Mouse (Mus musculus): Measurements from ENCODE around the gene Drap1. TPM values are rescaled to one million over a fixed set of nuclear protein-coding genes. Genes with fewer than 3 reads are reported as not detected.

Drap1 gene
- polyA plus RNA-seq, 1 experiment: 138 TPM

- Histone ChIP-seq H3K4me1 (ENCODE audit: control insufficient read depth, insufficient read depth, low read length) (no peaks in the 10 kb centered on the region), H3K9me3 (replicated peaks; ENCODE audit: control insufficient read depth, insufficient read depth, low read length, poor library complexity, severe bottlenecking) (no peaks in the 10 kb centered on the region), H3K36me3 (ENCODE audit: control insufficient read depth, insufficient read depth, low read length, poor library complexity, severe bottlenecking) (no peaks in the 10 kb centered on the region), H3K27me3 (ENCODE audit: control insufficient read depth, insufficient read depth, low read length, poor library complexity, severe bottlenecking) (no peaks in the 10 kb centered on the region), H3K4me3 (ENCODE audit: low read depth, low read length) (no peak overlapping the region), H3K9ac (ENCODE audit: low read depth, poor library complexity, severe bottlenecking) (no peak overlapping the region), H3K27ac (ENCODE audit: insufficient read depth, low read length) (no peak overlapping the region)
- no peak for TF ChIP-seq CTCF (IDR thresholded peaks at IDR 0.05; ENCODE audit: low read depth, low read length)
- no peak for TF ChIP-seq EP300 (IDR thresholded peaks at IDR 0.05; ENCODE audit: insufficient read depth, low read depth, low read length)
- no peak for TF ChIP-seq POLR2A (IDR thresholded peaks at IDR 0.05; ENCODE audit: insufficient read depth, low read length)
Measured at GRCm38 (mm10) chr19:5422267-5422666, 2.5 kb downstream of the Drap1 start.

GRCm38 (mm10) chr19:5421784-5422183, 3.0 kb downstream of the Drap1 start:
- H3K9ac ChIP-seq (ENCODE audit: low read depth, poor library complexity, severe bottlenecking): no peak overlapping the region
- no peaks in the 10 kb centered on the region for H3K9me3 ChIP-seq (replicated peaks; ENCODE audit: control insufficient read depth, insufficient read depth, low read length, poor library complexity, severe bottlenecking)
- no peak overlapping the region for H3K4me3 ChIP-seq (ENCODE audit: low read depth, low read length)
- H3K27me3 ChIP-seq (ENCODE audit: control insufficient read depth, insufficient read depth, low read length, poor library complexity, severe bottlenecking): no peaks in the 10 kb centered on the region
- H3K27ac ChIP-seq (ENCODE audit: insufficient read depth, low read length): no peak overlapping the region
- no peaks in the 10 kb centered on the region for H3K36me3 ChIP-seq (ENCODE audit: control insufficient read depth, insufficient read depth, low read length, poor library complexity, severe bottlenecking)
- TF ChIP-seq EP300 (IDR thresholded peaks at IDR 0.05; ENCODE audit: insufficient read depth, low read depth, low read length) (no peak), POLR2A (IDR thresholded peaks at IDR 0.05; ENCODE audit: insufficient read depth, low read length) (no peak), CTCF (IDR thresholded peaks at IDR 0.05; ENCODE audit: low read depth, low read length) (no peak)
- no peaks in the 10 kb centered on the region for H3K4me1 ChIP-seq (ENCODE audit: control insufficient read depth, insufficient read depth, low read length)

DNA sequence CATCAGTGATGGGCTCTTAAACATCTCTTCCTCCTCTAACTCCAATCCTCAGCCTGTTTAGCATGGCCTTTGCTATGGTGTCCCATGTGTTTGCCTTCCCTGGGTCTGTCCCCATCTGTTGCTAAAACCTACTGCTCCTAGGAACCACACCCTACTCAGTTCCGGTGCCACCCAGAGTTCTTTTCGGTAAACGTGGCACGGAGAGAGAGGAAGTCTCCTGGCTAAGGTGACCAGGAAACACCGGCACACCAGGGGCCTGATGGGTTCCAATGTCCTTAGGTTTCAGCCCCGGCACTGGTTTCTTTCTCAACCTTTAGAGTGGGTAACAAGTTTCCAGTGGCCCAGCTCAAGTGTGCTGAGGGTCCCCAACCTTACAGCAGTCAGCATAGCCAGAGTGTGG, 4.2 kb downstream of the Drap1 start:
- Histone ChIP-seq H3K27me3 (ENCODE audit: control insufficient read depth, insufficient read depth, low read length, poor library complexity, severe bottlenecking) (no peaks in the 10 kb centered on the region), H3K27ac (ENCODE audit: insufficient read depth, low read length) (no peak overlapping the region), H3K9ac (ENCODE audit: low read depth, poor library complexity, severe bottlenecking) (no peak overlapping the region), H3K4me1 (ENCODE audit: control insufficient read depth, insufficient read depth, low read length) (no peaks in the 10 kb centered on the region), H3K4me3 (ENCODE audit: low read depth, low read length) (no peak overlapping the region), H3K36me3 (ENCODE audit: control insufficient read depth, insufficient read depth, low read length, poor library complexity, severe bottlenecking) (no peaks in the 10 kb centered on the region), H3K9me3 (replicated peaks; ENCODE audit: control insufficient read depth, insufficient read depth, low read length, poor library complexity, severe bottlenecking) (no peaks in the 10 kb centered on the region)
- TF ChIP-seq EP300 (IDR thresholded peaks at IDR 0.05; ENCODE audit: insufficient read depth, low read depth, low read length) (no peak), CTCF (IDR thresholded peaks at IDR 0.05; ENCODE audit: low read depth, low read length) (no peak), POLR2A (IDR thresholded peaks at IDR 0.05; ENCODE audit: insufficient read depth, low read length) (no peak)

DNA sequence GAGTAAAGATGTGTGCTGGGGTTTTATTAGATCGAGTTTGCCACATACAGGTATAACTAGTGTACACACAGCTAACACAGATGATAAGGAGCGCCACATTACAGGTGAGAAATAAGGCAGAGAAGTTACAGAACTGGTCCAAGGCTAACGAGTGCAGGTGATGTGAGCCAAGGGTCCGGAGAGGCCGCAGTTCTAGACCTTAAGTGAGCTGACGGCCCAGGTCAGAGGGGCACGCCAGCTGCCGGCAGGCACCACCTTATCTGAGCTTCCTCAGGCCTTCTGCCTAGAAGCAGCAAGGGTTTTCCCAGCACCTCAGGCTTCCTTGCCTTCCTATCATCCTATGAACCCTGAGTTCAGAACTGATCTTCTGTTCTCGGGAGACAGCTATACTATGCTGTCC, 5.1 kb downstream of the Drap1 start:
- H3K27me3 ChIP-seq (ENCODE audit: control insufficient read depth, insufficient read depth, low read length, poor library complexity, severe bottlenecking): no peaks in the 10 kb centered on the region
- H3K27ac ChIP-seq (ENCODE audit: insufficient read depth, low read length): no peak overlapping the region
- TF ChIP-seq POLR2A (IDR thresholded peaks at IDR 0.05; ENCODE audit: insufficient read depth, low read length) (no peak), EP300 (IDR thresholded peaks at IDR 0.05; ENCODE audit: insufficient read depth, low read depth, low read length) (no peak), CTCF (IDR thresholded peaks at IDR 0.05; ENCODE audit: low read depth, low read length) (no peak)
- no peak overlapping the region for H3K4me3 ChIP-seq (ENCODE audit: low read depth, low read length)
- H3K9ac ChIP-seq (ENCODE audit: low read depth, poor library complexity, severe bottlenecking): no peak overlapping the region
- H3K4me1 ChIP-seq (ENCODE audit: control insufficient read depth, insufficient read depth, low read length): no peaks in the 10 kb centered on the region
- H3K36me3 ChIP-seq (ENCODE audit: control insufficient read depth, insufficient read depth, low read length, poor library complexity, severe bottlenecking): no peaks in the 10 kb centered on the region
- no peaks in the 10 kb centered on the region for H3K9me3 ChIP-seq (replicated peaks; ENCODE audit: control insufficient read depth, insufficient read depth, low read length, poor library complexity, severe bottlenecking)

DNA sequence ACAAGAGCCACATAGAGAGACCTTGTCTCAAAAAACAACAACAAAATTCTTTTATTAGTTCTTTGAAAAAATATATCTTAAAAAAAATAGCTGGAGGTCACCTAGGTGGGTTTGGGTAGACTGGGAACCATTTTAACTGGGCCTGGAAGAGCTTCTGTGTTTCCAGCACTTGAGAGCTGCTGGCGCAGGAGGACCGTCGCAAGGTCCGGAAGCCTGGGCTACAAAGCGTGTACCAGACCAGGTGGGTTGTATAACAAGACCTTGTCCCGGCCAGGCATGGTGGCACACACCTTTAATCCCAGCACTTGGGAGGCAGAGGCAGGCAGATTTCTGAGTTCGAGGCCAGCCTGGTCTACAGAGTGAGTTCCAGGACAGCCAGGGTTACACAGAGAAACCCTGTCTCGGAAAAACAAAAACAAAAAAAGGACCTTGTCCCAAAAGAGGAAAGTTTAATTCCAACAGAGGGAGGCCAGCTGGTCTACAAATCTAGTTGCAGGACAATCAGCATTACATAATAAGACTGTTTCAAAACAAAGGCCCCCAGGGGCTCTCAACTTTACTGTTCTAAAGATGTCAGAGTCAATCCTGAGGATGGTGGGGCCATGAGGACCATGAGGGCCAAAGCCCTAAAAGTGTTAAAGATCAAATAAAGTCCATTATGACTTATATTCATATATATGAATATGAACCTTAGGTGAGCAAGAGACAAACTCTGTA, 5.9 kb downstream of the Drap1 start:
- no peaks in the 10 kb centered on the region for H3K36me3 ChIP-seq (ENCODE audit: control insufficient read depth, insufficient read depth, low read length, poor library complexity, severe bottlenecking)

GRCm38 (mm10) chr19:5414534-5414957, 10.2 kb downstream of the Drap1 start:
- Histone ChIP-seq H3K36me3 (ENCODE audit: control insufficient read depth, insufficient read depth, low read length, poor library complexity, severe bottlenecking) (no peaks in the 10 kb centered on the region), H3K9ac (ENCODE audit: low read depth, poor library complexity, severe bottlenecking) (no peak overlapping the region), H3K9me3 (replicated peaks; ENCODE audit: control insufficient read depth, insufficient read depth, low read length, poor library complexity, severe bottlenecking) (no peaks in the 10 kb centered on the region), H3K4me1 (ENCODE audit: control insufficient read depth, insufficient read depth, low read length) (no peaks in the 10 kb centered on the region), H3K27ac (ENCODE audit: insufficient read depth, low read length) (no peak overlapping the region), H3K27me3 (ENCODE audit: control insufficient read depth, insufficient read depth, low read length, poor library complexity, severe bottlenecking) (no peaks in the 10 kb centered on the region), H3K4me3 (ENCODE audit: low read depth, low read length) (no peak overlapping the region)
- TF ChIP-seq EP300 (IDR thresholded peaks at IDR 0.05; ENCODE audit: insufficient read depth, low read depth, low read length): no peak

More for the DNA sequence above, 5.9 kb downstream of the Drap1 start:
- Histone ChIP-seq H3K27ac (ENCODE audit: insufficient read depth, low read length) (no peak overlapping the region), H3K4me3 (ENCODE audit: low read depth, low read length) (no peak overlapping the region), H3K9me3 (replicated peaks; ENCODE audit: control insufficient read depth, insufficient read depth, low read length, poor library complexity, severe bottlenecking) (no peaks in the 10 kb centered on the region), H3K4me1 (ENCODE audit: control insufficient read depth, insufficient read depth, low read length) (no peaks in the 10 kb centered on the region), H3K27me3 (ENCODE audit: control insufficient read depth, insufficient read depth, low read length, poor library complexity, severe bottlenecking) (no peaks in the 10 kb centered on the region), H3K9ac (ENCODE audit: low read depth, poor library complexity, severe bottlenecking) (no peak overlapping the region)
- TF ChIP-seq EP300 (IDR thresholded peaks at IDR 0.05; ENCODE audit: insufficient read depth, low read depth, low read length) (no peak), CTCF (IDR thresholded peaks at IDR 0.05; ENCODE audit: low read depth, low read length) (no peak), POLR2A (IDR thresholded peaks at IDR 0.05; ENCODE audit: insufficient read depth, low read length) (no peak)
